Mouse (Mus musculus): ENCODE results near the gene Nat8f5. TPM values are rescaled to one million over a fixed set of nuclear protein-coding genes. Genes with fewer than 3 reads are reported as not detected.
"Not testable (repeated sequence)": the region's sequence is repeated elsewhere in the genome, so short reads cannot be mapped to it uniquely, and the experiment has no call there.

The Nat8f5 gene
- polyA plus RNA-seq, 1 experiment = not detected

GRCm38 (mm10) chr6:85813339-85813738 is 7.4 kb downstream of the Nat8f5 start:
- TF ChIP-seq POLR2A (IDR thresholded peaks at IDR 0.05; ENCODE audit: borderline replicate concordance, extremely low read depth, low read depth, low read length) = no peak
- no peak for TF ChIP-seq CTCF (IDR thresholded peaks at IDR 0.05; ENCODE audit: insufficient read depth, low read length)
- no peak for DNase-seq
- Histone ChIP-seq H3K4me3 (replicated peaks; ENCODE audit: extremely low read depth, low read depth, low read length) (no peak overlapping the region), H3K4me1 (ENCODE audit: control insufficient read depth, insufficient read depth, low read length) (no peaks in the 10 kb centered on the region)
- 71% methylated on average over 2 of the region's 2 CpGs for WGBS

- DNase-seq; H3K4me3 ChIP-seq (replicated peaks; ENCODE audit: extremely low read depth, low read depth, low read length); H3K4me1 ChIP-seq (ENCODE audit: control insufficient read depth, insufficient read depth, low read length): not testable (repeated sequence)
- 39% methylated on average over 3 of the region's 3 CpGs for whole genome bisulfite sequencing
Measured at GRCm38 (mm10) chr6:85810942-85811537, 9.7 kb downstream of the Nat8f5 start.

GRCm38 (mm10) chr6:85810514-85810913 is 10.3 kb downstream of the Nat8f5 start:
- DNase-seq; H3K4me1 ChIP-seq (ENCODE audit: control insufficient read depth, insufficient read depth, low read length); H3K4me3 ChIP-seq (replicated peaks; ENCODE audit: extremely low read depth, low read depth, low read length): not testable (repeated sequence)
- WGBS = 61% methylated on average over 2 of the region's 3 CpGs

- H3K4me3 ChIP-seq (replicated peaks; ENCODE audit: extremely low read depth, low read depth, low read length); DNase-seq; H3K4me1 ChIP-seq (ENCODE audit: control insufficient read depth, insufficient read depth, low read length): not testable (repeated sequence)
- WGBS = 58% methylated on average over 3 of the region's 3 CpGs
Measured at GRCm38 (mm10) chr6:85809784-85810183, 11.0 kb downstream of the Nat8f5 start.

- not testable (repeated sequence) for H3K4me3 ChIP-seq (replicated peaks; ENCODE audit: extremely low read depth, low read depth, low read length); H3K4me1 ChIP-seq (ENCODE audit: control insufficient read depth, insufficient read depth, low read length)
- DNase-seq = peak; percentile 26
- WGBS = 43% methylated on average over 5 of the region's 5 CpGs
Measured at GRCm38 (mm10) chr6:85803180-85803579, 17.6 kb downstream of the Nat8f5 start.

Other genes starting within 250 kb of the Nat8f5 start
- 0.54 and 0.79 TPM in 2 replicates for gene Alms1, start 233.4 kb downstream of the Nat8f5 start, polyA plus RNA-seq (2012; rRNA removed)
- 6.3 and 7.9 TPM in 2 replicates for gene Nat8f7, start 107.8 kb downstream of the Nat8f5 start, polyA plus RNA-seq (2012; rRNA removed)
- 3.6 and 5.2 TPM in 2 replicates for gene Nat8f3, start 55.2 kb downstream of the Nat8f5 start, polyA plus RNA-seq (2012; rRNA removed)
- gene Nat8f6, start within 50 bp of the Nat8f5 start, polyA plus RNA-seq (2012; rRNA removed) = 1.4 and 4.3 TPM in 2 replicates
- gene Nat8, start 11.1 kb upstream of the Nat8f5 start, polyA plus RNA-seq (2012; rRNA removed) = 0.31 and 0.45 TPM in 2 replicates
- 0.03 and 0.11 TPM in 2 replicates for gene Nat8f2, start 48.2 kb upstream of the Nat8f5 start, polyA plus RNA-seq (2012; rRNA removed)
- gene Nat8f4, start 83.9 kb upstream of the Nat8f5 start, polyA plus RNA-seq (2012; rRNA removed) = 1.3 and 1.9 TPM in 2 replicates
- 8.1 and 15.2 TPM in 2 replicates for gene Tprkb, start 90.9 kb upstream of the Nat8f5 start, polyA plus RNA-seq (2012; rRNA removed)
- gene Nat8f1, start 94.7 kb upstream of the Nat8f5 start, polyA plus RNA-seq (2012; rRNA removed) = 5.4 and 7.5 TPM in 2 replicates
- 32.6 and 34.7 TPM in 2 replicates for gene Dusp11, start 140.7 kb upstream of the Nat8f5 start, polyA plus RNA-seq (2012; rRNA removed)
- not detected in 2 replicates for gene Figla, start 195.2 kb upstream of the Nat8f5 start, polyA plus RNA-seq (2012; rRNA removed)
- 0.17 and 0.80 TPM in 2 replicates for gene Add2, start 207.7 kb upstream of the Nat8f5 start, polyA plus RNA-seq (2012; rRNA removed)